Mouse (Mus musculus): ENCODE measurements around the gene Lim2. TPM values are rescaled to one million over a fixed set of nuclear protein-coding genes. Genes with fewer than 3 reads are reported as not detected.

Lim2 gene
- total RNA-seq, 1 experiment from 2014 or later, result 1.4 TPM

GRCm38 (mm10) chr7:43443126-43443916 is 15.9 kb downstream of the Lim2 start:
- peak; percentile 50 for ATAC-seq (replicated peaks; ENCODE audit: low read depth, poor library complexity, severe bottlenecking)

GRCm38 (mm10) chr7:43443917-43444293 is 16.4 kb downstream of the Lim2 start, which contains the start of the genes Etfb and Gm45233:
Etfb (plus strand) TSS chr7:43444083.
Gm45233 (plus strand) TSS chr7:43444128.
- peak; percentile 75 for ATAC-seq (replicated peaks; ENCODE audit: low read depth, poor library complexity, severe bottlenecking)

- no peak for ATAC-seq (replicated peaks; ENCODE audit: low read depth, poor library complexity, severe bottlenecking)
Measured at GRCm38 (mm10) chr7:43447801-43448200, 20.3 kb downstream of the Lim2 start.

GRCm38 (mm10) chr7:43448246-43448645 is 20.8 kb downstream of the Lim2 start:
- ATAC-seq (replicated peaks; ENCODE audit: low read depth, poor library complexity, severe bottlenecking), result no peak

GRCm38 (mm10) chr7:43449811-43450210 is 22.3 kb downstream of the Lim2 start:
- ATAC-seq (replicated peaks; ENCODE audit: low read depth, poor library complexity, severe bottlenecking), result no peak

- ATAC-seq (replicated peaks; ENCODE audit: low read depth, poor library complexity, severe bottlenecking), result no peak
Measured at GRCm38 (mm10) chr7:43451726-43452125, 24.3 kb downstream of the Lim2 start.

- ATAC-seq (replicated peaks; ENCODE audit: low read depth, poor library complexity, severe bottlenecking), result peak; percentile 94
Measured at GRCm38 (mm10) chr7:43452609-43453008, 25.1 kb downstream of the Lim2 start.

GRCm38 (mm10) chr7:43453599-43454355 is 26.3 kb downstream of the Lim2 start:
- ATAC-seq (replicated peaks; ENCODE audit: low read depth, poor library complexity, severe bottlenecking), result no peak

GRCm38 (mm10) chr7:43454371-43454770 is 26.9 kb downstream of the Lim2 start:
- ATAC-seq (replicated peaks; ENCODE audit: low read depth, poor library complexity, severe bottlenecking), result no peak

GRCm38 (mm10) chr7:43462851-43463250 is 35.4 kb downstream of the Lim2 start, which contains the start of gene Vsig10l:
Vsig10l (plus strand) TSS chr7:43463151.
- no peak for ATAC-seq (replicated peaks; ENCODE audit: low read depth, poor library complexity, severe bottlenecking)

- no peak for ATAC-seq (replicated peaks; ENCODE audit: low read depth, poor library complexity, severe bottlenecking)
Measured at GRCm38 (mm10) chr7:43463976-43464375, 36.5 kb downstream of the Lim2 start.

- ATAC-seq (replicated peaks; ENCODE audit: low read depth, poor library complexity, severe bottlenecking), result 0 out of 2 replicates have a peak, but pooled peaks have one; percentile 7
Measured at GRCm38 (mm10) chr7:43464864-43465343, 37.4 kb downstream of the Lim2 start.

- peak; percentile 83 for ATAC-seq (replicated peaks; ENCODE audit: low read depth, poor library complexity, severe bottlenecking)
Measured at GRCm38 (mm10) chr7:43465344-43466098, 38.1 kb downstream of the Lim2 start.

GRCm38 (mm10) chr7:43466099-43466694 is 38.7 kb downstream of the Lim2 start:
- ATAC-seq (replicated peaks; ENCODE audit: low read depth, poor library complexity, severe bottlenecking), result peak; percentile 55

- ATAC-seq (replicated peaks; ENCODE audit: low read depth, poor library complexity, severe bottlenecking), result no peak
Measured at GRCm38 (mm10) chr7:43470373-43470772, 42.9 kb downstream of the Lim2 start.

- ATAC-seq (replicated peaks; ENCODE audit: low read depth, poor library complexity, severe bottlenecking), result peak; percentile 67
Measured at GRCm38 (mm10) chr7:43475706-43476105, 48.2 kb downstream of the Lim2 start.

- ATAC-seq (replicated peaks; ENCODE audit: low read depth, poor library complexity, severe bottlenecking), result no peak
Measured at GRCm38 (mm10) chr7:43476376-43476775, 48.9 kb downstream of the Lim2 start.

- ATAC-seq (replicated peaks; ENCODE audit: low read depth, poor library complexity, severe bottlenecking), result no peak
Measured at GRCm38 (mm10) chr7:43481191-43481590, 53.7 kb downstream of the Lim2 start.

GRCm38 (mm10) chr7:43482090-43482716 is 54.7 kb downstream of the Lim2 start:
- ATAC-seq (replicated peaks; ENCODE audit: low read depth, poor library complexity, severe bottlenecking), result no peak
